Mouse (Mus musculus): ENCODE results near the gene Lmln. TPM values are rescaled to one million over a fixed set of nuclear protein-coding genes. Genes with fewer than 3 reads are reported as not detected.
"Not testable (repeated sequence)": the region's sequence is repeated elsewhere in the genome, so short reads cannot be mapped to it uniquely, and the experiment has no call there.

Lmln gene
- polyA plus RNA-seq, 1 experiment = not detected

GRCm38 (mm10) chr16:33141758-33142280, 79.5 kb downstream of the Lmln start:
- H3K4me3 ChIP-seq (ENCODE audit: insufficient read depth, low read depth, low read length) = no peak overlapping the region
- TF ChIP-seq CTCF (IDR thresholded peaks at IDR 0.05; ENCODE audit: insufficient read depth, low read depth, low read length) = no peak
- TF ChIP-seq POLR2A (IDR thresholded peaks at IDR 0.05; ENCODE audit: insufficient read depth, low read depth, low read length) = no peak
- H3K27ac ChIP-seq (ENCODE audit: insufficient read depth, low read depth, low read length) = no peak overlapping the region
- 49% methylated on average over 3 of the region's 3 CpGs for WGBS
- no peaks in the 10 kb centered on the region for H3K4me1 ChIP-seq (ENCODE audit: control insufficient read depth, insufficient read depth, low read length)

- WGBS = 92% methylated on average over 2 of the region's 2 CpGs
- TF ChIP-seq CTCF (IDR thresholded peaks at IDR 0.05; ENCODE audit: insufficient read depth, low read depth, low read length) = no peak
- H3K4me1 ChIP-seq (ENCODE audit: control insufficient read depth, insufficient read depth, low read length) = no peaks in the 10 kb centered on the region
- no peak overlapping the region for H3K27ac ChIP-seq (ENCODE audit: insufficient read depth, low read depth, low read length)
- H3K4me3 ChIP-seq (ENCODE audit: insufficient read depth, low read depth, low read length) = no peak overlapping the region
Measured at GRCm38 (mm10) chr16:33143452-33143851, 81.1 kb downstream of the Lmln start.

GRCm38 (mm10) chr16:33146185-33146584, 83.9 kb downstream of the Lmln start:
- Histone ChIP-seq H3K4me3 (ENCODE audit: insufficient read depth, low read depth, low read length) (no peak overlapping the region), H3K27ac (ENCODE audit: insufficient read depth, low read depth, low read length) (no peak overlapping the region), H3K4me1 (ENCODE audit: control insufficient read depth, insufficient read depth, low read length) (no peaks in the 10 kb centered on the region)
- 94% methylated on average over 3 of the region's 3 CpGs for WGBS
- TF ChIP-seq CTCF (IDR thresholded peaks at IDR 0.05; ENCODE audit: insufficient read depth, low read depth, low read length) = no peak
- no peak for TF ChIP-seq POLR2A (IDR thresholded peaks at IDR 0.05; ENCODE audit: insufficient read depth, low read depth, low read length)

- no peak overlapping the region for H3K27ac ChIP-seq (ENCODE audit: insufficient read depth, low read depth, low read length)
- no peak overlapping the region for H3K4me3 ChIP-seq (ENCODE audit: insufficient read depth, low read depth, low read length)
- H3K4me1 ChIP-seq (ENCODE audit: control insufficient read depth, insufficient read depth, low read length) = no peaks in the 10 kb centered on the region
- TF ChIP-seq CTCF (IDR thresholded peaks at IDR 0.05; ENCODE audit: insufficient read depth, low read depth, low read length) = no peak
- TF ChIP-seq POLR2A (IDR thresholded peaks at IDR 0.05; ENCODE audit: insufficient read depth, low read depth, low read length) = no peak
- WGBS = 65% methylated on average over 4 of the region's 4 CpGs
Measured at GRCm38 (mm10) chr16:33148135-33148534, 85.8 kb downstream of the Lmln start.

GRCm38 (mm10) chr16:33150875-33151274, 88.6 kb downstream of the Lmln start:
- H3K4me1 ChIP-seq (ENCODE audit: control insufficient read depth, insufficient read depth, low read length); H3K27ac ChIP-seq (ENCODE audit: insufficient read depth, low read depth, low read length); H3K4me3 ChIP-seq (ENCODE audit: insufficient read depth, low read depth, low read length): not testable (repeated sequence)
- WGBS = 78% methylated on average over 9 of the region's 9 CpGs

GRCm38 (mm10) chr16:33151558-33151957, 89.2 kb downstream of the Lmln start:
- TF ChIP-seq CTCF (IDR thresholded peaks at IDR 0.05; ENCODE audit: insufficient read depth, low read depth, low read length) (no peak), POLR2A (IDR thresholded peaks at IDR 0.05; ENCODE audit: insufficient read depth, low read depth, low read length) (no peak)
- Histone ChIP-seq H3K27ac (ENCODE audit: insufficient read depth, low read depth, low read length) (no peak overlapping the region), H3K4me3 (ENCODE audit: insufficient read depth, low read depth, low read length) (no peak overlapping the region), H3K4me1 (ENCODE audit: control insufficient read depth, insufficient read depth, low read length) (no peaks in the 10 kb centered on the region)
- 50% methylated on average over 8 of the region's 8 CpGs for WGBS

GRCm38 (mm10) chr16:33154992-33155391, 92.7 kb downstream of the Lmln start:
- Histone ChIP-seq H3K4me1 (ENCODE audit: control insufficient read depth, insufficient read depth, low read length) (peaks cover 3% of the 10 kb centered on the region; the same call in 1 of the 2 replicates), H3K27ac (ENCODE audit: insufficient read depth, low read depth, low read length) (no peak overlapping the region), H3K4me3 (ENCODE audit: insufficient read depth, low read depth, low read length) (no peak overlapping the region)
- TF ChIP-seq POLR2A (IDR thresholded peaks at IDR 0.05; ENCODE audit: insufficient read depth, low read depth, low read length) (no peak), CTCF (IDR thresholded peaks at IDR 0.05; ENCODE audit: insufficient read depth, low read depth, low read length) (no peak)
- 46% methylated on average over 4 of the region's 4 CpGs for WGBS

- no peak overlapping the region for H3K27ac ChIP-seq (ENCODE audit: insufficient read depth, low read depth, low read length)
- peaks cover 3% of the 10 kb centered on the region; the same call in 1 of the 2 replicates for H3K4me1 ChIP-seq (ENCODE audit: control insufficient read depth, insufficient read depth, low read length)
- TF ChIP-seq CTCF (IDR thresholded peaks at IDR 0.05; ENCODE audit: insufficient read depth, low read depth, low read length) (no peak), POLR2A (IDR thresholded peaks at IDR 0.05; ENCODE audit: insufficient read depth, low read depth, low read length) (no peak)
- no peak overlapping the region for H3K4me3 ChIP-seq (ENCODE audit: insufficient read depth, low read depth, low read length)
- WGBS = 79% methylated on average over 11 of the region's 11 CpGs
Measured at GRCm38 (mm10) chr16:33158006-33158405, 95.7 kb downstream of the Lmln start.

- H3K27ac ChIP-seq (ENCODE audit: insufficient read depth, low read depth, low read length) = no peak overlapping the region
- H3K4me1 ChIP-seq (ENCODE audit: control insufficient read depth, insufficient read depth, low read length) = peaks cover 3% of the 10 kb centered on the region; the same call in 1 of the 2 replicates
- H3K4me3 ChIP-seq (ENCODE audit: insufficient read depth, low read depth, low read length) = no peak overlapping the region
- TF ChIP-seq POLR2A (IDR thresholded peaks at IDR 0.05; ENCODE audit: insufficient read depth, low read depth, low read length) (no peak), CTCF (IDR thresholded peaks at IDR 0.05; ENCODE audit: insufficient read depth, low read depth, low read length) (no peak)
- 70% methylated on average over 14 of the region's 14 CpGs for WGBS
Measured at GRCm38 (mm10) chr16:33158590-33159071, 96.3 kb downstream of the Lmln start.

GRCm38 (mm10) chr16:33159363-33159762, 97.0 kb downstream of the Lmln start:
- WGBS = 92% methylated on average over 2 of the region's 2 CpGs
- TF ChIP-seq CTCF (IDR thresholded peaks at IDR 0.05; ENCODE audit: insufficient read depth, low read depth, low read length) = no peak
- no peak for TF ChIP-seq POLR2A (IDR thresholded peaks at IDR 0.05; ENCODE audit: insufficient read depth, low read depth, low read length)
- no peak overlapping the region for H3K27ac ChIP-seq (ENCODE audit: insufficient read depth, low read depth, low read length)
- H3K4me3 ChIP-seq (ENCODE audit: insufficient read depth, low read depth, low read length) = no peak overlapping the region
- H3K4me1 ChIP-seq (ENCODE audit: control insufficient read depth, insufficient read depth, low read length) = peaks cover 3% of the 10 kb centered on the region; the same call in 1 of the 2 replicates

Data from olfactory bulb, adult 2 months (tissue).